ENCODE assay signal across 19 mouse cellular contexts in genomic region chr3:151997534-151998107, GRCm38 (mm10).
DNase-seq lines count a peak whose midpoint lies in the region; ATAC-seq and TF ChIP-seq lines count a peak whose summit lies in the region.
"Had no signal": no experiment of that assay in that cellular context is flagged by ENCODE, and none has a peak within 500 bp of the region (broad histone marks: within the 10 kb centered on the region; RNA-seq: fewer than 3 reads in every experiment).

No protein-coding gene starts in this region.

- H3K36me3 ChIP-seq in forebrain, postnatal 0 days (ENCODE audit: insufficient read depth) = no peaks in the 10 kb centered on the region
- no peaks in the 10 kb centered on the region for H3K36me3 ChIP-seq in forebrain, embryonic 10.5 days (replicated peaks)
- no peaks in the 10 kb centered on the region for H3K36me3 ChIP-seq in liver, postnatal 0 days (replicated peaks; ENCODE audit: insufficient read depth, low read length)
- H3K36me3 ChIP-seq: heart, embryonic 13.5 days; liver, embryonic 15.5 days; neural tube, embryonic 12.5 days had no signal

- no peaks in the 10 kb centered on the region for H3K27me3 ChIP-seq in forebrain, postnatal 0 days (ENCODE audit: insufficient read depth, low read length)
- no peaks in the 10 kb centered on the region for H3K27me3 ChIP-seq in forebrain, embryonic 10.5 days (ENCODE audit: poor library complexity, severe bottlenecking)
- no peaks in the 10 kb centered on the region for H3K27me3 ChIP-seq in liver, postnatal 0 days (ENCODE audit: insufficient read depth, low read length)
- H3K27me3 ChIP-seq: heart, embryonic 13.5 days; liver, embryonic 15.5 days; neural tube, embryonic 12.5 days had no signal

- no peaks in the 10 kb centered on the region for H3K4me1 ChIP-seq in forebrain, postnatal 0 days (ENCODE audit: insufficient read depth)
- H3K4me1 ChIP-seq in forebrain, embryonic 10.5 days = peaks cover 7% of the 10 kb centered on the region
- no peaks in the 10 kb centered on the region for H3K4me1 ChIP-seq in liver, postnatal 0 days (ENCODE audit: insufficient read depth)
- H3K4me1 ChIP-seq: liver, embryonic 15.5 days; neural tube, embryonic 12.5 days had no signal

- no peak for TF ChIP-seq CTCF in forebrain, postnatal 0 days (IDR thresholded peaks at IDR 0.05; ENCODE audit: low read depth)
- no peak for TF ChIP-seq CTCF in liver, postnatal 0 days (IDR thresholded peaks at IDR 0.05; ENCODE audit: low read depth)

- no peaks in the 10 kb centered on the region for H3K9me3 ChIP-seq in forebrain, postnatal 0 days (ENCODE audit: low read length)
- H3K9me3 ChIP-seq in forebrain, embryonic 10.5 days = no peaks in the 10 kb centered on the region
- no peaks in the 10 kb centered on the region for H3K9me3 ChIP-seq in liver, postnatal 0 days (ENCODE audit: low read length)
- H3K9me3 ChIP-seq: heart, embryonic 13.5 days; liver, embryonic 15.5 days; neural tube, embryonic 12.5 days had no signal

- no peak overlapping the region for H3K9ac ChIP-seq in forebrain, postnatal 0 days
- H3K9ac ChIP-seq in liver, postnatal 0 days (replicated peaks) = no peak overlapping the region
- H3K9ac ChIP-seq: heart, embryonic 13.5 days; liver, embryonic 15.5 days; neural tube, embryonic 12.5 days had no signal

- ATAC-seq in forebrain, postnatal 0 days = no peak
- no peak for ATAC-seq in liver, postnatal 0 days
- ATAC-seq: activated CD4-positive, CD25-positive, alpha-beta regulatory T cell, adult 4 months; inflammation-experienced regulatory T-cells, adult 6 months had no signal

- 61% methylated on average over 4 of the region's 4 CpGs for WGBS in forebrain, postnatal 0 days
- WGBS in forebrain, embryonic 10.5 days = 84% methylated on average over 4 of the region's 4 CpGs
- WGBS in liver, postnatal 0 days (ENCODE audit: insufficient replicate concordance) = 66% methylated on average over 4 of the region's 4 CpGs

- peak; percentile 42 for DNase-seq in forebrain, postnatal 0 days
- DNase-seq in forebrain, embryonic 10.5 days (ENCODE audit: extremely low spot score, low spot score) = no peak
- DNase-seq in brain, adult 2 months (ENCODE audit: low read depth, low spot score) = peak; percentile 72
- peak; percentile 36 to 60 for DNase-seq in left cerebral cortex, adult 9 months (ENCODE audit: low spot score in 2 of 2)
- DNase-seq in right cerebral cortex, postnatal 10 days (ENCODE audit: low spot score in 2 of 2) = peak; percentile 27 to 50
- DNase-seq in kidney, adult 8-10 months = no peak
- no peak for DNase-seq in urinary bladder, postnatal 36 days (ENCODE audit: low spot score in 2 of 2)
- DNase-seq in liver, postnatal 0 days = no peak
- DNase-seq: adrenal gland, postnatal 25 days; cerebellum, adult 9-11 months; gastrocnemius, postnatal 36 days; heart, postnatal 4 days; kidney, postnatal 10 days; retina, postnatal 1 day had no signal

- H3K4me3 ChIP-seq in forebrain, postnatal 0 days (ENCODE audit: low read depth, low read length) = no peak overlapping the region
- no peak overlapping the region for H3K4me3 ChIP-seq in forebrain, embryonic 10.5 days
- H3K4me3 ChIP-seq in liver, postnatal 0 days (ENCODE audit: low read depth, low read length) = no peak overlapping the region
- H3K4me3 ChIP-seq: heart, embryonic 13.5 days; liver, embryonic 15.5 days; neural tube, embryonic 12.5 days had no signal

- H3K4me2 ChIP-seq in forebrain, postnatal 0 days (ENCODE audit: low read depth) = no peak overlapping the region
- H3K4me2 ChIP-seq in liver, postnatal 0 days (ENCODE audit: low read depth, low read length) = no peak overlapping the region
- H3K4me2 ChIP-seq: heart, embryonic 13.5 days; liver, embryonic 15.5 days; neural tube, embryonic 12.5 days had no signal

- no peak overlapping the region for H3K27ac ChIP-seq in forebrain, postnatal 0 days (ENCODE audit: low read depth, low read length)
- no peak overlapping the region for H3K27ac ChIP-seq in forebrain, embryonic 10.5 days
- no peak overlapping the region for H3K27ac ChIP-seq in liver, postnatal 0 days (ENCODE audit: low read depth)
- H3K27ac ChIP-seq: heart, embryonic 13.5 days; liver, embryonic 15.5 days; neural tube, embryonic 12.5 days had no signal

- no peak for TF ChIP-seq EP300 in liver, postnatal 0 days (IDR thresholded peaks at IDR 0.05; ENCODE audit: low read depth)

Comparison
In these comparisons a context has a peak if more than half of its experiments do, and no peak if none do; other contexts are left out.
1. DNase-seq: peak in forebrain, postnatal 0 days (single experiment), brain, adult 2 months (single experiment), left cerebral cortex, adult 9 months (2 of 2) and right cerebral cortex, postnatal 10 days (2 of 2); none in forebrain, embryonic 10.5 days (single experiment), kidney, adult 8-10 months (0 of 2), urinary bladder, postnatal 36 days (0 of 2) and liver, postnatal 0 days (single experiment).